Mouse (Mus musculus): ENCODE results near the gene Ttc12. TPM values are rescaled to one million over a fixed set of nuclear protein-coding genes. Genes with fewer than 3 reads are reported as not detected.
A peak's percentile ranks its signal among the peaks of the same experiment; 100 is the strongest.

The Ttc12 gene
- total RNA-seq (2017), result 2.8 and 4.1 TPM in 2 replicates

GRCm38 (mm10) chr9:49485892-49486311 lies at the start of gene Ttc12:
Ttc12 (minus strand) TSS chr9:49486225.
- peak; percentile 56 to 71 for ATAC-seq (replicated peaks in 1 of 2; ENCODE audit: insufficient read depth in 1 of 2, low FRiP score in 2 of 2, low TSS enrichment in 1 of 2, low read depth in 1 of 2, poor library complexity in 2 of 2, severe bottlenecking in 2 of 2)

DNA sequence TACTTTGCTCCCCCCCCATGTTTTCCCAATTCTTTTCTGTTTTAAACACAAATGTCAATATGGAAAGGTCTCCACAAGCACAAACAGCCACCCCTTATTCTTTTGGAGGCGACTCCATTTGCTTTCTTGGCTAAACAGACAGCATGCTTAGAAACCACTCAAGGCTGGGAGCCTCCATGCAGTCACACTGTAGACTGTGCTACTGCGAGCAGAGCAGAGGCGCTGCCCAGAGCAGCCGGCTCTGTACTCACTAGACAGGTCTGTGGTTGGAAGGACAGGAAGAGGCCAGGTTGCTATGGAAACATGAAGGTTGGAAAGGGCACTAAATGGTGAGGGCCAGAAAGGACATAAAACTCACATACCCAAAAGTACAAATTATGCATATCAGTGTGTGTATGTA lies 48.9 kb upstream of the Ttc12 start:
- ATAC-seq (replicated peaks in 1 of 2; ENCODE audit: insufficient read depth in 1 of 2, low FRiP score in 2 of 2, low TSS enrichment in 1 of 2, low read depth in 1 of 2, poor library complexity in 2 of 2, severe bottlenecking in 2 of 2), result no peak

DNA sequence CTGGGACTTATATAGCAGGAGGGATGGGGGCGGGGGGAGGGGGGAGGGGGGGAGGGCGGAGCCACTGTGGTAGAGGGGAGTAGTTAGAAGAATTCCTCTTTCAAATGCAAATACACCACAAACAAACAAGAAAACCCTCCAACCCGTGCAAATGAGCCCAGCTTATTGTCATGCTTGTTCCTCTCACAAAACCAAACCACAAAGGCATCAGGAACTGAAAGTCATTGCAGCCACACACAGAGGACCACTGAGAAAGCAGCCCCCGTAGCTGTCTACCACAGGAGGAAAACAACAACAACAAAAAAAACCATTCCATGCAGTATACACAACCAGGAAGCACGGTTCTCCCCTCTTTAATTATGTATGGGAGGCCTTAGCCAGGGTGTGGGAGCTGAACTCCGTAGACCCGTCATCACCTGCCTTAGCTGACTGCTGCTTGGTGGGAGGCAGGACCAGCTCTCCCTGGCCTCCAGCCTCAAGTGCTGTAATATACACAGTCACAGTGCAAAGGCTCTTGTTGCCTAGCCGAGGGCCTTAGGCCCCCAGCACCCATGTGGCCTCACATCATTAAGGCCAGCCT lies 48.0 kb upstream of the Ttc12 start:
- ATAC-seq (replicated peaks in 1 of 2; ENCODE audit: insufficient read depth in 1 of 2, low FRiP score in 2 of 2, low TSS enrichment in 1 of 2, low read depth in 1 of 2, poor library complexity in 2 of 2, severe bottlenecking in 2 of 2), result 0 out of 4 replicates have a peak, but pooled peaks of 1 of the 2 experiments have one; percentile 32

DNA sequence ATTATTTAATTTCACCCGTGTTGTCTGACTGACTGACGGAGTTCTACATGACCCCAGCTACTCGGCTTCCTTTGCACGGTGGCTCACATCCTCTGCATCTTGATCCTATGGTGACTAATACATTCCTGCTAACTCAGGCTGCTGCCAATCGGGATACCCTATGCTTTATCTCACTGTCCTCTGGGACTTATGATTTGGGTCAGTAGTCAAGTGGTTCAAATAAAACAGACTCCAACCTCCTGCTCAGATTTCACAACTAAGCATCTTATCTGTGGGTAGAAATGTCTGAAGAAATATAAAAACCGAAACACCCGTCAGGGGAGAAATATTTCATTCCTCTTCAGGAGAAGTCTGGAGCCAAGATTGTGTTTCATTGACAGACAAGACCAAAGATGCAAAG lies 47.4 kb upstream of the Ttc12 start:
- no peak for ATAC-seq (replicated peaks in 1 of 2; ENCODE audit: insufficient read depth in 1 of 2, low FRiP score in 2 of 2, low TSS enrichment in 1 of 2, low read depth in 1 of 2, poor library complexity in 2 of 2, severe bottlenecking in 2 of 2)

- ATAC-seq (replicated peaks in 1 of 2; ENCODE audit: insufficient read depth in 1 of 2, low FRiP score in 2 of 2, low TSS enrichment in 1 of 2, low read depth in 1 of 2, poor library complexity in 2 of 2, severe bottlenecking in 2 of 2), result no peak
Measured at GRCm38 (mm10) chr9:49531833-49532232, 45.8 kb upstream of the Ttc12 start.

GRCm38 (mm10) chr9:49531257-49531656 lies 45.2 kb upstream of the Ttc12 start:
- ATAC-seq (replicated peaks in 1 of 2; ENCODE audit: insufficient read depth in 1 of 2, low FRiP score in 2 of 2, low TSS enrichment in 1 of 2, low read depth in 1 of 2, poor library complexity in 2 of 2, severe bottlenecking in 2 of 2), result no peak

- ATAC-seq (replicated peaks in 1 of 2; ENCODE audit: insufficient read depth in 1 of 2, low FRiP score in 2 of 2, low TSS enrichment in 1 of 2, low read depth in 1 of 2, poor library complexity in 2 of 2, severe bottlenecking in 2 of 2), result no peak
Measured at GRCm38 (mm10) chr9:49530739-49531138, 44.7 kb upstream of the Ttc12 start.

DNA sequence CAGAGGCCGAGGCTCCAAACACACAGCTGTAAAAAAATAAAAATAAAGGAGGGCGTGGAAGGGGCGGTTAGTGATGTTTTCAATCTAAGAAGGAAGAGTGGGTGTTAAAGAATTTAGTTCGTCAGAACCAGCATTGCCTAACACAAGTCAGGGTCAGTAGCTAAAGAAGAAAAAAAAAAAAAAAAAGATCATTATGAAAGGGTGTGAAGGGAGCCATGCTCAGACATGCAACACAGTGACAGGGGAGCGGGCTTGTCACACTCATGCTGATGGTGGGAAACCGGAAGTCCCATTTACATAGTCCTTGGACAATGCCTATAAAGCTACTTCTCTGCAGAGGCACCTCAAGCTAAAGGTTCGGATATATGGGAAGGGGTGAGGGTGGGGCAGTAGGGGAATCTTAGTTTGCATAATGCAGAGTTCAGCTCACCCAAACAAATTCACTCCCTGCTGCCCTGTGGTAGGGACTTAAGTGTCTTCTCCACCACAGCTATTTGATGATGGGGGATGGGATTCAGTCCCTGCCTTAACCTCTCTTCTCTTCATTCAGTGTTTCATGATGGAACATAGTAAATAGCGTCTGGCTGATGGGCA lies 43.4 kb upstream of the Ttc12 start:
- ATAC-seq (replicated peaks in 1 of 2; ENCODE audit: insufficient read depth in 1 of 2, low FRiP score in 2 of 2, low TSS enrichment in 1 of 2, low read depth in 1 of 2, poor library complexity in 2 of 2, severe bottlenecking in 2 of 2), result no peak

- ATAC-seq (replicated peaks in 1 of 2; ENCODE audit: insufficient read depth in 1 of 2, low FRiP score in 2 of 2, low TSS enrichment in 1 of 2, low read depth in 1 of 2, poor library complexity in 2 of 2, severe bottlenecking in 2 of 2), result no peak
Measured at GRCm38 (mm10) chr9:49528943-49529342, 42.9 kb upstream of the Ttc12 start.

- ATAC-seq (replicated peaks in 1 of 2; ENCODE audit: insufficient read depth in 1 of 2, low FRiP score in 2 of 2, low TSS enrichment in 1 of 2, low read depth in 1 of 2, poor library complexity in 2 of 2, severe bottlenecking in 2 of 2), result no peak
Measured at GRCm38 (mm10) chr9:49528026-49528425, 42.0 kb upstream of the Ttc12 start.

DNA sequence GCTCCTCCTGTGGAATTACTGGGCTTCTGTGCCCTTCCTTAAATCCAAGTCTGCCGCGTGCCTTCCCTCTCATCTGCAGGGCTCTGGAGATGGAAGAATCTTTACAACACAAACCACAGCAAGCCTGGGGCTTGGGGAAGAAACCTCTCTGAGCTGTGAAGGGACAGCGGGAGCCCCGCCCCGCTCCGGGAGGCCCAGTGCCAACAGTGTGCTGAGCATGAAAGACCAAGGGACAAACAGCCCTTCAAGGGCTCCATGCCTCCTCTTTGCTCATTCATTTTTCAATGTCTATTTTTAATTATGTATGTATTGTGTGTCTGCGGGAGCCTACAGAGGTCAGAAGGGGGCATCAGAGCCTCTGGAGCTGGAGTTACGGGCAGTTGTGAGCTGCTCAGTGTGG lies 41.3 kb upstream of the Ttc12 start:
- no peak for ATAC-seq (replicated peaks in 1 of 2; ENCODE audit: insufficient read depth in 1 of 2, low FRiP score in 2 of 2, low TSS enrichment in 1 of 2, low read depth in 1 of 2, poor library complexity in 2 of 2, severe bottlenecking in 2 of 2)

GRCm38 (mm10) chr9:49524721-49525120 lies 38.7 kb upstream of the Ttc12 start:
- no peak for ATAC-seq (replicated peaks in 1 of 2; ENCODE audit: insufficient read depth in 1 of 2, low FRiP score in 2 of 2, low TSS enrichment in 1 of 2, low read depth in 1 of 2, poor library complexity in 2 of 2, severe bottlenecking in 2 of 2)

GRCm38 (mm10) chr9:49523881-49524280 lies 37.9 kb upstream of the Ttc12 start:
- no peak for ATAC-seq (replicated peaks in 1 of 2; ENCODE audit: insufficient read depth in 1 of 2, low FRiP score in 2 of 2, low TSS enrichment in 1 of 2, low read depth in 1 of 2, poor library complexity in 2 of 2, severe bottlenecking in 2 of 2)

GRCm38 (mm10) chr9:49514306-49514705 lies 28.3 kb upstream of the Ttc12 start:
- ATAC-seq (replicated peaks in 1 of 2; ENCODE audit: insufficient read depth in 1 of 2, low FRiP score in 2 of 2, low TSS enrichment in 1 of 2, low read depth in 1 of 2, poor library complexity in 2 of 2, severe bottlenecking in 2 of 2), result no peak

GRCm38 (mm10) chr9:49510666-49511065 lies 24.6 kb upstream of the Ttc12 start:
- no peak for ATAC-seq (replicated peaks in 1 of 2; ENCODE audit: insufficient read depth in 1 of 2, low FRiP score in 2 of 2, low TSS enrichment in 1 of 2, low read depth in 1 of 2, poor library complexity in 2 of 2, severe bottlenecking in 2 of 2)

DNA sequence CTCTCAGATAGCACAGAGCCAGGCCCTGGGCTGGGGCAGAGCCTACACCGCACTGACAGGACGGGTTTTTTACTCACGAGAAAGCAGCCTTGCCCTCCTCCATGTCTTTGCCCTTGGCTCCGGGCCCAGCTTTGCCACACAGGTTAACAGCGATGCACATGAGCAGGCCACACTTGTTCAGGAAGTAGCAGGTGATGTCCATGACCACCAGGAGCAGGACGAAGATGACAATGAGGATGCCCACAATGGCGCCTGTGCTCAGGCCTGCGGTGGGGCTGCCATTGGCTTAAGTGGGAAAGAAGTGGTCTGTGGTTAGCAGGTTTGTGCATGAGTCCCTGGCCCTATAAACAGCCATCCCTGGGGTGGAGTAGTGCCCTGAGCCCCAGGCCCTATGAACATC lies 23.6 kb upstream of the Ttc12 start:
- no peak for ATAC-seq (replicated peaks in 1 of 2; ENCODE audit: insufficient read depth in 1 of 2, low FRiP score in 2 of 2, low TSS enrichment in 1 of 2, low read depth in 1 of 2, poor library complexity in 2 of 2, severe bottlenecking in 2 of 2)

DNA sequence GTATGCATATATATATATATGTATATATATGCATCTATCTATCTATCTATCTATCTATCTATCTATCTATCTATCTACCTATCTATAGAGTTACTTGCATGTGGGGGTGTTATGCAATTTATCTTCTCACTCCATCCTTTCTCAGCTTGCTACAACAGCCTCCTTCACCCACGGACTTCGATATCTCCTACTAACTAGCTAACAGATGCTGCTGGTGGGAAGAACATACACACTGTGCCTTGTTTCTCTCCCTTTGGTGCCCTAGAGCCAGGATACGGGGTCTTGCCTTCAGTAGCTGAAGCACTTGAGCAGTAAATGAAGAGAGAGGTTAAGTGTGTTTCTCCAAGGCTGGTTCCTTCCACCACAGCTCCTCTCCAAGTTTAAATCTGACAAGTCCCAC lies 23.1 kb upstream of the Ttc12 start:
- ATAC-seq (replicated peaks in 1 of 2; ENCODE audit: insufficient read depth in 1 of 2, low FRiP score in 2 of 2, low TSS enrichment in 1 of 2, low read depth in 1 of 2, poor library complexity in 2 of 2, severe bottlenecking in 2 of 2), result no peak

- ATAC-seq (replicated peaks in 1 of 2; ENCODE audit: insufficient read depth in 1 of 2, low FRiP score in 2 of 2, low TSS enrichment in 1 of 2, low read depth in 1 of 2, poor library complexity in 2 of 2, severe bottlenecking in 2 of 2), result peak in 1 of 2 experiments; percentile 46; a peak in 2 of 4 replicates
Measured at GRCm38 (mm10) chr9:49507829-49508585, 22.0 kb upstream of the Ttc12 start.
